Mouse (Mus musculus) E14TG2a.4 (cell line): ENCODE data around the gene Mpig6b.

Experiments used
- H3K27me3 ChIP-seq: 2 replicates; pipeline ENCODE4 v1.6.1; 2014; ENCODE audit warnings: low read length, control low read depth; ENCODE audit not compliant: insufficient read depth
- H3K36me3 ChIP-seq: 2 replicates; pipeline ENCODE4 v1.6.1; 2014; ENCODE audit warnings: low read length, control low read depth; ENCODE audit not compliant: insufficient read depth
- H3K4me1 ChIP-seq: replicated peaks from 2 replicates; pipeline ENCODE4 v1.6.1; 2014; ENCODE audit warnings: low read depth, low read length, control low read depth
- H3K4me3 ChIP-seq: replicated peaks from 2 replicates; pipeline ENCODE4 v1.5.1; 2014; ENCODE audit warnings: mild to moderate bottlenecking, low read length
- H3K9me3 ChIP-seq: 2 replicates; pipeline ENCODE4 v1.6.1; 2014; ENCODE audit warnings: low read length, control low read depth
- CTCF ChIP-seq: conservative IDR thresholded peaks from 2 replicates; pipeline ENCODE4 v1.5.1; 2014; ENCODE audit warnings: low read length
- NANOG ChIP-seq: IDR thresholded peaks from 2 replicates; pipeline ENCODE4 v1.6.1; 2014; ENCODE audit warnings: borderline replicate concordance, low read length, mixed read lengths
- POU5F1 ChIP-seq: IDR thresholded peaks from 2 replicates; pipeline ENCODE4 v1.6.1; 2014; ENCODE audit warnings: low read length, borderline replicate concordance

Mpig6b gene

DNA sequence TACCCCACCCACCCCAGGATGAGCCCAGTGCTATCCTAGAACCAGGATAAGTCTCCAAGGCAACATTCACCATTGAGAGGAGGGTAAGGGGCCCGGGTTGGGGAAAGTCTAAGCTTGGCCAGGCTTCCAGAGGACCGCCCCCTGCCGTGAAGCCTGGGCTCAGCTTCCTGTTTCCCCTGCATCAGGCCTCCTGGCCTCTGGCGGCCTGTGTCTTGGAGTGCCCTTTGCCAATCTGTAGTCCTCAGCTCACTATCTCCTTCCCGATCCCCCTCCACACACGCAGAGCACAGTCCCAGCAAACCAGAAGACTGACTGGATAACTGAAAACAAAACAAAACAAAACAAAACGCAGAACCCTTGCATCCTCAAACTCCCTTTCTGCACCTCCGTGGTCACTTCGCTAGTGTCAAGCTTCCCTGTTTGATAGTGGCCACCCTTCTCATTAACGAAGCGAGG lies 16.4 kb downstream of the Mpig6b start, which contains the start of gene Clic1:
Gene Clic1 (plus strand): TSS at position 406 of the 456 bp plus-strand sequence.
- H3K27me3 ChIP-seq, result peaks cover 14% of the 10 kb centered on the region
- H3K4me3 ChIP-seq, result peak within 1 kb of the TSS; percentile 80
- peaks cover 24% of the 10 kb centered on the region for H3K36me3 ChIP-seq
- H3K9me3 ChIP-seq, result no peaks in the 10 kb centered on the region
- TF ChIP-seq NANOG (no peak), POU5F1 (no peak), CTCF (no peak)
- H3K4me1 ChIP-seq, result peaks cover 84% of the 10 kb centered on the region

- no peak for TF ChIP-seq CTCF
- TF ChIP-seq POU5F1, result no peak
- TF ChIP-seq NANOG, result no peak
- Histone ChIP-seq H3K27me3 (peaks cover 20% of the 10 kb centered on the region), H3K9me3 (no peaks in the 10 kb centered on the region), H3K36me3 (peaks cover 18% of the 10 kb centered on the region), H3K4me3 (peak overlapping the region; percentile 80; the same call in 1 of the 2 replicates), H3K4me1 (peaks cover 80% of the 10 kb centered on the region)
Observed at GRCm38 (mm10) chr17:35048932-35049440, 17.0 kb downstream of the Mpig6b start.

DNA sequence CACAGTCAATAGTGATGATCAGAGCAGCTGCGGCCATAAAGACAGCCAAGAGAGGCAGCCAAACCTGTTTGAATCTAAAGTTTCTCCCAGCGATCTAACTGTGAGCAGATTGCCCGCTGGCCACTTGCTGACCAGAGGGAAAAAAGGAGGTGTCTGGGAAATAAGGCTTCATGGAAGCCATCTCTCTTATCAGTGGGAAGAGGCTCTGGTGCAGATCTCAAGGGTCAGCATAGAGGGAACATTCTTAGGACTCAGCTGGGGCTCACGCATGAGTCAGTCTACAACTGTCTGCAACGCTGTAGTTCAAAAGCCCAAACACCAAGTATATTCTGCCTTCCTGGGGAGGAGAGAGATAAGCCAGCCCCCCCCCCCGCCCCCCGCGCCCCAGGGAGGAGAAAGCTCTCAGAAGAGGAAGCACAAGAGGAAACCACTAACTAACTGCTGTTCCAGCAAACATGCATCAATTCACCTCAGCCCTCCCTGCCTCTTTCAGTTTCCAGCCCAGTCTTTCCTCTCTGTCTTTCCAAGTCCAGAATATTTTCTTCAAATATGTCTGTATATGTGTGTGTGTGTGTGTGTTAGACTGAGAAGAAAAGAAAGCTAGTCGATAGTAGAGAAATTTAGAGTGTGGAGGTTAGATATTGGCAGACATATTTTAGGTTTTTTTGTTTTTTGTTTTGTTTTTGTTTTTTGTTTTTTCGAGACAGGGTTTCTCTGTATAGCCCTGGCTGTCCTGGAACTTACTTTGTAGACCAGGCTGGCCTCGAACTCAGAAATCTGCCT lies 17.6 kb downstream of the Mpig6b start:
- peaks cover 12% of the 10 kb centered on the region for H3K36me3 ChIP-seq
- no peaks in the 10 kb centered on the region for H3K9me3 ChIP-seq
- TF ChIP-seq CTCF (no peak), NANOG (no peak), POU5F1 (no peak)
- H3K27me3 ChIP-seq, result peaks cover 26% of the 10 kb centered on the region
- H3K4me1 ChIP-seq, result peaks cover 75% of the 10 kb centered on the region
- H3K4me3 ChIP-seq, result no peak overlapping the region

- peaks cover 68% of the 10 kb centered on the region for H3K4me1 ChIP-seq
- no peak for TF ChIP-seq NANOG
- no peak for TF ChIP-seq CTCF
- no peak for TF ChIP-seq POU5F1
- no peak overlapping the region for H3K4me3 ChIP-seq
- peaks cover 6% of the 10 kb centered on the region for H3K36me3 ChIP-seq
- H3K27me3 ChIP-seq, result peaks cover 30% of the 10 kb centered on the region
- H3K9me3 ChIP-seq, result no peaks in the 10 kb centered on the region
Observed at GRCm38 (mm10) chr17:35047688-35048087, 18.3 kb downstream of the Mpig6b start.

DNA sequence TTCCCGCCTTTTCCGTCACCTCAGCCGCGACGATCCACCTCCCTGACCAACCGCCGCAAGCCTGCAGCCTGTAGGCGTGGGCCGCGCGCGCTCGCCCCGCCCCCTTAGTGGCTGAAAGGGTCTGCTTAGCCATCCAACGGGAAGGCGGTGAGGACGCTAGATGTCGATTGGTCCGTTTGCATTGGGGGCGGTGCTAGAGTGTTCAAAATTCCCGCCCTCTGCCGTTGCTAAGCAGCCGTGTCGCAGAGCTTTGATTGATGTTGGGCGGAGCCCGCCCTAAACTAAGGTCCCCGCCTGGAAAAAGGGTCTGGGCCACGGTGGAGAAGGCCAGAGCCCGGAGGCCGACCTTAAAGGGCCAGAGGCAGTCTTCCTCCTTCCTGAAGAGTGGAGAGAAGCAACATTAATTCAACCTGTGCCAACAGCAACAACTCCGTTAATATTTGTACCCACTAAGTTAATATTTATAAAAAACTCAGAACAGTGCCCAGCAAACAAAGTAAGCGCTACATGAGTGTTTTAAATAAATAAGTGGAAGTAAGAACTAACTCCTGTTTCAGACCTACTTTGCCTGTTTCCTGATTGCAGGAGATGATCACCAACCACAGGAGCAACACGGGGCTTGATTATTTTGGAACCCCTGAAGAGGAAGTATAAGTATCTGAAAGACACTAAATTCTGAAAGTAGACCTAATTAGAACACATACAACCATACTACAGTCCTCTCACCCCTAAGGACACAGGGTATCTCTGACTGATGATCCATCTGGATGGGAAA lies 19.1 kb downstream of the Mpig6b start, which contains the start of gene Msh5:
Gene Msh5 (minus strand): TSS at position 65 of the 775 bp plus-strand sequence.
- Histone ChIP-seq H3K4me3 (peak within 1 kb of the TSS; percentile 86), H3K4me1 (peaks cover 60% of the 10 kb centered on the region), H3K27me3 (peaks cover 30% of the 10 kb centered on the region), H3K9me3 (no peaks in the 10 kb centered on the region), H3K36me3 (no peaks in the 10 kb centered on the region)
- TF ChIP-seq NANOG (no peak), CTCF (no peak), POU5F1 (no peak)

- peaks cover 53% of the 10 kb centered on the region for H3K4me1 ChIP-seq
- peaks cover 30% of the 10 kb centered on the region for H3K27me3 ChIP-seq
- no peaks in the 10 kb centered on the region for H3K36me3 ChIP-seq
- H3K9me3 ChIP-seq, result no peaks in the 10 kb centered on the region
- peak overlapping the region; percentile 86 for H3K4me3 ChIP-seq
- TF ChIP-seq NANOG, result no peak
- TF ChIP-seq POU5F1, result no peak
- no peak for TF ChIP-seq CTCF
Observed at GRCm38 (mm10) chr17:35045807-35046680, 19.9 kb downstream of the Mpig6b start.

GRCm38 (mm10) chr17:35044904-35045806 lies 20.8 kb downstream of the Mpig6b start:
- no peaks in the 10 kb centered on the region for H3K36me3 ChIP-seq

More at GRCm38 (mm10) chr17:35044904-35045806, 20.8 kb downstream of the Mpig6b start:
- peaks cover 30% of the 10 kb centered on the region for H3K27me3 ChIP-seq
- TF ChIP-seq POU5F1 (no peak), NANOG (no peak), CTCF (no peak)
- H3K4me1 ChIP-seq, result peaks cover 48% of the 10 kb centered on the region
- peak overlapping the region; percentile 86; the same call in 1 of the 2 replicates for H3K4me3 ChIP-seq
- H3K9me3 ChIP-seq, result no peaks in the 10 kb centered on the region
